Mouse (Mus musculus) liver, embryonic 14.5 days (tissue): ENCODE measurements around the gene Cyp2d9.

Experiments used
- CTCF ChIP-seq: IDR thresholded peaks from 2 replicates; pipeline ENCODE4 v1.5.1; 2016; ENCODE audit warnings: antibody characterized with exemption, low read depth, control low read depth
- EP300 ChIP-seq: IDR thresholded peaks from 2 replicates; pipeline ENCODE4 v1.6.1; 2016; ENCODE audit warnings: antibody characterized with exemption, low read depth

- TF ChIP-seq CTCF: no peak
- TF ChIP-seq EP300: no peak
Measured at GRCm38 (mm10) chr15:82418616-82419015, 14.6 kb upstream of the Cyp2d9 start.
